Mouse (Mus musculus) kidney, adult 8-10 months (tissue): ENCODE results near the gene Cradd.

ENCODE experiments used
- DNase-seq, 2 experiments: peaks; one replicate each; pipeline ENCODE4 v3.0.0; 2022

The Cradd gene

GRCm38 (mm10) chr10:95330375-95331363, 6.7 kb upstream of the Cradd start:
- DNase-seq = no peak

GRCm38 (mm10) chr10:95329884-95330283, 6.0 kb upstream of the Cradd start:
- no peak for DNase-seq

GRCm38 (mm10) chr10:95324278-95324631, 322 bp upstream of the Cradd start:
- DNase-seq = no peak

- peak; percentile 58 to 65 for DNase-seq
These were observed 1.6 kb downstream of the Cradd start for GRCm38 (mm10) chr10:95322076-95323070.

- no peak for DNase-seq
These were observed 4.9 kb downstream of the Cradd start for GRCm38 (mm10) chr10:95319001-95319400.

GRCm38 (mm10) chr10:95318392-95318708, 5.6 kb downstream of the Cradd start:
- DNase-seq = peak in 1 of 2 experiments; percentile 43

- no peak for DNase-seq
These were observed 6.1 kb downstream of the Cradd start for GRCm38 (mm10) chr10:95317581-95318391.

- no peak for DNase-seq
These were observed 6.8 kb downstream of the Cradd start for GRCm38 (mm10) chr10:95317091-95317490.

GRCm38 (mm10) chr10:95316675-95317074, 7.3 kb downstream of the Cradd start:
- DNase-seq = no peak

GRCm38 (mm10) chr10:95315801-95316474, 8.0 kb downstream of the Cradd start:
- DNase-seq = peak in 1 of 2 experiments; percentile 28

- no peak for DNase-seq
These were observed 8.6 kb downstream of the Cradd start for GRCm38 (mm10) chr10:95315321-95315720.

- DNase-seq = no peak
These were observed 9.9 kb downstream of the Cradd start for GRCm38 (mm10) chr10:95314019-95314418.

GRCm38 (mm10) chr10:95313524-95313923, 10.4 kb downstream of the Cradd start:
- DNase-seq = no peak

GRCm38 (mm10) chr10:95310688-95311441, 13.1 kb downstream of the Cradd start:
- no peak for DNase-seq

- no peak for DNase-seq
These were observed 14.3 kb downstream of the Cradd start for GRCm38 (mm10) chr10:95309412-95310322.

GRCm38 (mm10) chr10:95308991-95309390, 14.9 kb downstream of the Cradd start:
- no peak for DNase-seq

- DNase-seq = no peak
These were observed 16.0 kb downstream of the Cradd start for GRCm38 (mm10) chr10:95307916-95308315.

GRCm38 (mm10) chr10:95306824-95307552, 16.9 kb downstream of the Cradd start:
- no peak for DNase-seq

GRCm38 (mm10) chr10:95304240-95304639, 19.7 kb downstream of the Cradd start:
- peak; percentile 35 to 58 for DNase-seq
